Mouse (Mus musculus) liver, embryonic 14.5 days (tissue): ENCODE measurements at regions not wholly inside any gene's neighbourhood (a gene's known extent, or its start where the extent isn't known, plus 50 kb on each side); places are given as distances from the start of the nearest gene placed in this dataset.

Experiments used
- CTCF ChIP-seq: IDR thresholded peaks from 2 replicates; pipeline ENCODE4 v1.5.1; 2016; ENCODE audit warnings: antibody characterized with exemption, low read depth, control low read depth
- EP300 ChIP-seq: IDR thresholded peaks from 2 replicates; pipeline ENCODE4 v1.6.1; 2016; ENCODE audit warnings: antibody characterized with exemption, low read depth

DNA sequence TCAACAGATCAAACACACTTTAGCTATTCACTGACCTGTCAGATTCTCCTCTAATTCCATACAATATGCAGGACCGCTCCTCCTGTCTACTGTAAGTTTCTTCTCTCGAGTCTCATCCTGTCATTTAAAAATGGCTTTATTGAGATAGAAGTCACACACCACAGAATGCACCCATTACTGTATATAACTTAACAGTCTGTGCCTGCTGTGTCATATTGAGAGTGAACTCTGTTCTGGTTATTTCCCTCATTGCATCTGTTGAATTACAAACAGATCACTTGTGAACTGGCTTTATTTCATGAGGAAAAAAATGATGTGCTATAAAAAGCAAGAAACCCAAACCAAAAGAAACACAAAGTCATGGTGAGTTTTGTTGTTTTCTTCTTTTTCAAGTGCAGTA, 198.2 kb downstream of the Kcnrg start:
- no peak for TF ChIP-seq CTCF
- no peak for TF ChIP-seq EP300
